Comparison of ENCODE assay signal across 8 mouse cellular contexts in genomic region chr11:106065073-106065922, GRCm38 (mm10). TPM values are rescaled to one million over a fixed set of nuclear protein-coding genes. Genes with fewer than 3 reads are reported as not detected.
DNase-seq lines count a peak whose midpoint lies in the region; ATAC-seq and TF ChIP-seq lines count a peak whose summit lies in the region.

No protein-coding gene starts in this region.

- DNase-seq in kidney, adult 8-10 months = no peak
- no peak for DNase-seq in embryonic facial prominence, embryonic 10.5 days (ENCODE audit: low spot score)
- no peak for DNase-seq in intestine, embryonic 14.5 days (ENCODE audit: low spot score)
- no peak for DNase-seq in midbrain, postnatal 0 days (ENCODE audit: low spot score)
- no peak for DNase-seq in adrenal gland, postnatal 36 days
- DNase-seq in embryo, embryonic 10 days (ENCODE audit: low spot score) = no peak
- no peak for DNase-seq in layer of hippocampus, adult 11-12 months (ENCODE audit: low spot score)

- H3K9me3 ChIP-seq in kidney, embryonic 15.5 days (replicated peaks) = no peaks in the 10 kb centered on the region
- no peaks in the 10 kb centered on the region for H3K9me3 ChIP-seq in embryonic facial prominence, embryonic 10.5 days
- no peaks in the 10 kb centered on the region for H3K9me3 ChIP-seq in intestine, embryonic 14.5 days (ENCODE audit: control insufficient read depth, low read length)
- H3K9me3 ChIP-seq in midbrain, postnatal 0 days (ENCODE audit: low read length) = no peaks in the 10 kb centered on the region

- 40% methylated on average over 18 of the region's 18 CpGs for WGBS in kidney, embryonic 15.5 days
- 47% methylated on average over 18 of the region's 18 CpGs for WGBS in embryonic facial prominence, embryonic 10.5 days
- 40% methylated on average over 18 of the region's 18 CpGs for whole genome bisulfite sequencing in intestine, embryonic 14.5 days
- 45% methylated on average over 18 of the region's 18 CpGs for WGBS in midbrain, postnatal 0 days

- H3K4me2 ChIP-seq in kidney, embryonic 15.5 days = peak overlapping the region; percentile 83
- peak overlapping the region; percentile 98 for H3K4me2 ChIP-seq in intestine, embryonic 14.5 days (ENCODE audit: low read length)
- H3K4me2 ChIP-seq in midbrain, postnatal 0 days (ENCODE audit: low read depth, low read length, poor library complexity, severe bottlenecking) = peak overlapping the region; percentile 84

- H3K27ac ChIP-seq in kidney, embryonic 15.5 days = peak overlapping the region; percentile 94; the same call in 1 of the 2 replicates
- H3K27ac ChIP-seq in embryonic facial prominence, embryonic 10.5 days (replicated peaks) = no peak overlapping the region
- H3K27ac ChIP-seq in intestine, embryonic 14.5 days (ENCODE audit: low read depth) = peak overlapping the region; percentile 85
- H3K27ac ChIP-seq in midbrain, postnatal 0 days (ENCODE audit: low read depth, low read length) = no peak overlapping the region

- peak overlapping the region; percentile 85 for H3K4me3 ChIP-seq in kidney, embryonic 15.5 days (replicated peaks)
- peak overlapping the region; percentile 94 for H3K4me3 ChIP-seq in embryonic facial prominence, embryonic 10.5 days
- H3K4me3 ChIP-seq in intestine, embryonic 14.5 days (ENCODE audit: low read depth, low read length) = peak overlapping the region; percentile 76
- H3K4me3 ChIP-seq in midbrain, postnatal 0 days (ENCODE audit: low read depth, low read length) = peak overlapping the region; percentile 41

- ATAC-seq in kidney, embryonic 15.5 days (replicated peaks; ENCODE audit: low FRiP score) = no peak
- 0 out of 2 replicates have a peak, but pooled peaks have one; percentile 16 for ATAC-seq in intestine, embryonic 14.5 days (replicated peaks; ENCODE audit: low FRiP score, low TSS enrichment, low read depth)
- ATAC-seq in midbrain, postnatal 0 days (ENCODE audit: low FRiP score) = no peak

- no peaks in the 10 kb centered on the region for H3K27me3 ChIP-seq in kidney, embryonic 15.5 days
- H3K27me3 ChIP-seq in embryonic facial prominence, embryonic 10.5 days (replicated peaks; ENCODE audit: low read depth, poor library complexity, severe bottlenecking) = no peaks in the 10 kb centered on the region
- H3K27me3 ChIP-seq in intestine, embryonic 14.5 days (replicated peaks; ENCODE audit: control insufficient read depth, insufficient read depth, low read length) = no peaks in the 10 kb centered on the region
- H3K27me3 ChIP-seq in midbrain, postnatal 0 days (ENCODE audit: insufficient read depth, low read length) = no peaks in the 10 kb centered on the region

- peak overlapping the region; percentile 85 for H3K9ac ChIP-seq in kidney, embryonic 15.5 days
- peak overlapping the region; percentile 50 for H3K9ac ChIP-seq in intestine, embryonic 14.5 days (ENCODE audit: low read length)
- H3K9ac ChIP-seq in midbrain, postnatal 0 days (replicated peaks; ENCODE audit: low read length, poor library complexity, severe bottlenecking) = peak overlapping the region; percentile 58; the same call in 1 of the 2 replicates

- H3K4me1 ChIP-seq in kidney, embryonic 15.5 days = peaks cover 20% of the 10 kb centered on the region
- peaks cover 11% of the 10 kb centered on the region; the same call in 1 of the 2 replicates for H3K4me1 ChIP-seq in embryonic facial prominence, embryonic 10.5 days
- H3K4me1 ChIP-seq in intestine, embryonic 14.5 days (replicated peaks; ENCODE audit: control insufficient read depth, insufficient read depth, low read length) = no peaks in the 10 kb centered on the region; the same call in 1 of the 2 replicates
- no peaks in the 10 kb centered on the region for H3K4me1 ChIP-seq in midbrain, postnatal 0 days (ENCODE audit: insufficient read depth, low read length)

- TF ChIP-seq CTCF in midbrain, postnatal 0 days (IDR thresholded peaks at IDR 0.05) = no peak

- H3K36me3 ChIP-seq in kidney, embryonic 15.5 days = peaks cover 4% of the 10 kb centered on the region; the same call in 1 of the 2 replicates
- peaks cover 9% of the 10 kb centered on the region for H3K36me3 ChIP-seq in embryonic facial prominence, embryonic 10.5 days (replicated peaks)
- no peaks in the 10 kb centered on the region for H3K36me3 ChIP-seq in intestine, embryonic 14.5 days (ENCODE audit: control insufficient read depth, insufficient read depth, low read length)
- no peaks in the 10 kb centered on the region for H3K36me3 ChIP-seq in midbrain, postnatal 0 days (ENCODE audit: insufficient read depth, low read length)

RNA-seq across cellular contexts. Expression of gene Taco1, which starts 0.6 kb away (rescaled TPM):
- 11.4 and 12.1 TPM in 2 replicates for polyA plus RNA-seq in kidney, embryonic 15.5 days (2015; fragmentation: Nextera tagmentation; extraction: Ambion mirVana)
- 12.7 and 13.8 TPM in 2 replicates for polyA plus RNA-seq in embryonic facial prominence, embryonic 10.5 days (2016; fragmentation: Nextera tagmentation; extraction: Ambion mirVana)
- polyA plus RNA-seq in intestine, embryonic 14.5 days (2014; fragmentation: Nextera tagmentation; extraction: Ambion mirVana) = 8.8 and 10.3 TPM in 2 replicates
- 17.3 and 18.6 TPM in 2 replicates for total RNA-seq in midbrain, postnatal 0 days (2014; rRNA removed)
- polyA plus RNA-seq in midbrain, postnatal 0 days (2015; fragmentation: Nextera tagmentation; extraction: Ambion mirVana) = 5.1 and 5.8 TPM in 2 replicates
- 10 to 100 TPM; 27.2 to 36.0 TPM for total RNA-seq in adrenal gland, postnatal 36 days (2021)

RNA-seq across cellular contexts. Expression of gene Map3k3, which starts 19.1 kb away (rescaled TPM):
- 22.1 and 24.3 TPM in 2 replicates for polyA plus RNA-seq in kidney, embryonic 15.5 days (2015; fragmentation: Nextera tagmentation; extraction: Ambion mirVana)
- 20.9 and 23.9 TPM in 2 replicates for polyA plus RNA-seq in embryonic facial prominence, embryonic 10.5 days (2016; fragmentation: Nextera tagmentation; extraction: Ambion mirVana)
- 22.3 and 23.0 TPM in 2 replicates for polyA plus RNA-seq in intestine, embryonic 14.5 days (2014; fragmentation: Nextera tagmentation; extraction: Ambion mirVana)
- 26.0 and 26.4 TPM in 2 replicates for total RNA-seq in midbrain, postnatal 0 days (2014; rRNA removed)
- 7.8 and 9.2 TPM in 2 replicates for polyA plus RNA-seq in midbrain, postnatal 0 days (2015; fragmentation: Nextera tagmentation; extraction: Ambion mirVana)
- 10 to 100 TPM; 40.5 to 40.8 TPM for total RNA-seq in adrenal gland, postnatal 36 days (2021)

RNA-seq across cellular contexts. Expression of gene Dcaf7, which starts 28.6 kb away (rescaled TPM):
- 62.9 and 67.4 TPM in 2 replicates for polyA plus RNA-seq in kidney, embryonic 15.5 days (2015; fragmentation: Nextera tagmentation; extraction: Ambion mirVana)
- 91.2 and 93.4 TPM in 2 replicates for polyA plus RNA-seq in embryonic facial prominence, embryonic 10.5 days (2016; fragmentation: Nextera tagmentation; extraction: Ambion mirVana)
- 62.2 and 68.6 TPM in 2 replicates for polyA plus RNA-seq in intestine, embryonic 14.5 days (2014; fragmentation: Nextera tagmentation; extraction: Ambion mirVana)
- 313 and 343 TPM in 2 replicates for total RNA-seq in midbrain, postnatal 0 days (2014; rRNA removed)
- polyA plus RNA-seq in midbrain, postnatal 0 days (2015; fragmentation: Nextera tagmentation; extraction: Ambion mirVana) = 166 and 170 TPM in 2 replicates
- total RNA-seq in adrenal gland, postnatal 36 days (2021) = 10 to 100 TPM; 53.7 to 58.7 TPM

RNA-seq across cellular contexts. Expression of gene Kcnh6, which starts 57.4 kb away (rescaled TPM):
- 0.26 and 0.39 TPM in 2 replicates for polyA plus RNA-seq in kidney, embryonic 15.5 days (2015; fragmentation: Nextera tagmentation; extraction: Ambion mirVana)
- 0.30 and 0.48 TPM in 2 replicates for polyA plus RNA-seq in embryonic facial prominence, embryonic 10.5 days (2016; fragmentation: Nextera tagmentation; extraction: Ambion mirVana)
- 0.99 and 1.3 TPM in 2 replicates for polyA plus RNA-seq in intestine, embryonic 14.5 days (2014; fragmentation: Nextera tagmentation; extraction: Ambion mirVana)
- total RNA-seq in midbrain, postnatal 0 days (2014; rRNA removed) = 3.1 TPM in 2 replicates
- 2.8 and 3.1 TPM in 2 replicates for polyA plus RNA-seq in midbrain, postnatal 0 days (2015; fragmentation: Nextera tagmentation; extraction: Ambion mirVana)
- under 1 TPM in 1 of 2 experiments, not detected in 1; 0.13 TPM for total RNA-seq in adrenal gland, postnatal 36 days (2021)

Comparison
In these comparisons a context has a peak if more than half of its experiments do, and no peak if none do; other contexts are left out.
1. H3K27ac ChIP-seq: peak in kidney, embryonic 15.5 days (single experiment) and intestine, embryonic 14.5 days (single experiment); none in embryonic facial prominence, embryonic 10.5 days (single experiment) and midbrain, postnatal 0 days (single experiment).
2. H3K4me3 ChIP-seq: peak in every context shown above with its lines; median percentile 94 in embryonic facial prominence, embryonic 10.5 days; 85 in kidney, embryonic 15.5 days; 76 in intestine, embryonic 14.5 days; 41 in midbrain, postnatal 0 days.
3. Peak in every context shown above with its lines, with median percentiles within 50 percentile points of each other: H3K4me2 ChIP-seq and H3K9ac ChIP-seq.